Mouse (Mus musculus) intestine, postnatal 0 days (tissue): ENCODE data around the gene Tns2. TPM values are rescaled to one million over a fixed set of nuclear protein-coding genes. Genes with fewer than 3 reads are reported as not detected.
A peak's percentile ranks its signal among the peaks of the same experiment; 100 is the strongest.

ENCODE experiments used
- ATAC-seq: fragments of 200-750 bp; cut with Nextera tagmentation; 2 replicates; pipeline ENCODE4 v1.8.0; 2017; ENCODE audit warnings: mild to moderate bottlenecking, moderate TSS enrichment, moderate library complexity
- H3K27ac ChIP-seq: fragments of 300-500 bp; sonication (generic); 2 replicates; pipeline ENCODE4 v1.5.1; 2014; ENCODE audit warnings: mild to moderate bottlenecking, low read depth, low read length, moderate library complexity
- H3K27me3 ChIP-seq: fragments of 300-500 bp; sonication (generic); replicated peaks from 2 replicates; pipeline ENCODE4 v1.6.1; 2014; ENCODE audit warnings: low read length, mixed read lengths; ENCODE audit not compliant: control insufficient read depth, insufficient read depth
- H3K36me3 ChIP-seq: fragments of 300-500 bp; sonication (generic); 2 replicates; pipeline ENCODE4 v1.6.1; 2014; ENCODE audit warnings: mild to moderate bottlenecking, moderate library complexity; ENCODE audit not compliant: control insufficient read depth, insufficient read depth
- H3K4me1 ChIP-seq: fragments of 300-500 bp; sonication (generic); replicated peaks from 2 replicates; pipeline ENCODE4 v1.6.1; 2014; ENCODE audit warnings: antibody characterized with exemption, low read length, mixed read lengths; ENCODE audit not compliant: control insufficient read depth, insufficient read depth
- H3K4me2 ChIP-seq: fragments of 300-500 bp; sonication (generic); replicated peaks from 2 replicates; pipeline ENCODE4 v1.6.1; 2014; ENCODE audit warnings: low read depth, mild to moderate bottlenecking, moderate library complexity
- H3K4me3 ChIP-seq: fragments of 300-500 bp; sonication (generic); 2 replicates; pipeline ENCODE4 v1.5.1; 2014; ENCODE audit warnings: low read depth, low read length
- H3K9ac ChIP-seq: fragments of 300-500 bp; sonication (generic); 2 replicates; pipeline ENCODE4 v1.6.1; 2014; ENCODE audit warnings: mild to moderate bottlenecking, low read depth, low read length
- H3K9me3 ChIP-seq: fragments of 300-500 bp; sonication (generic); 2 replicates; pipeline ENCODE4 v1.6.1; 2016; ENCODE audit warnings: mixed run types; ENCODE audit not compliant: control insufficient read depth
- CTCF ChIP-seq: sonication (generic); IDR thresholded peaks from 2 replicates; pipeline ENCODE4 v1.5.1; 2016; ENCODE audit warnings: low read depth, mild to moderate bottlenecking, control low read depth, antibody characterized with exemption, moderate library complexity
- WGBS: fragments of 180-500 bp; shearing (Covaris S2); extraction: QIAGEN DNeasy Blood & Tissue Kit; methylation state at CpG from one replicate; pipeline ENCODE4 v1.1.7; 2014; 5-methylcytosine and 5-hydroxymethylcytosine counted together
- polyA plus RNA-seq: library from polyadenylated mRNA; unstranded; fragments of >200 nt; fragmentation: Nextera tagmentation; extraction: Ambion mirVana; gene quantifications from 2 replicates; pipeline ENCODE4 v1.2.1, GENCODE M21; 2015

Gene Tns2
- polyA plus RNA-seq, 1 experiment from 2014 or later: 15.0 TPM

DNA sequence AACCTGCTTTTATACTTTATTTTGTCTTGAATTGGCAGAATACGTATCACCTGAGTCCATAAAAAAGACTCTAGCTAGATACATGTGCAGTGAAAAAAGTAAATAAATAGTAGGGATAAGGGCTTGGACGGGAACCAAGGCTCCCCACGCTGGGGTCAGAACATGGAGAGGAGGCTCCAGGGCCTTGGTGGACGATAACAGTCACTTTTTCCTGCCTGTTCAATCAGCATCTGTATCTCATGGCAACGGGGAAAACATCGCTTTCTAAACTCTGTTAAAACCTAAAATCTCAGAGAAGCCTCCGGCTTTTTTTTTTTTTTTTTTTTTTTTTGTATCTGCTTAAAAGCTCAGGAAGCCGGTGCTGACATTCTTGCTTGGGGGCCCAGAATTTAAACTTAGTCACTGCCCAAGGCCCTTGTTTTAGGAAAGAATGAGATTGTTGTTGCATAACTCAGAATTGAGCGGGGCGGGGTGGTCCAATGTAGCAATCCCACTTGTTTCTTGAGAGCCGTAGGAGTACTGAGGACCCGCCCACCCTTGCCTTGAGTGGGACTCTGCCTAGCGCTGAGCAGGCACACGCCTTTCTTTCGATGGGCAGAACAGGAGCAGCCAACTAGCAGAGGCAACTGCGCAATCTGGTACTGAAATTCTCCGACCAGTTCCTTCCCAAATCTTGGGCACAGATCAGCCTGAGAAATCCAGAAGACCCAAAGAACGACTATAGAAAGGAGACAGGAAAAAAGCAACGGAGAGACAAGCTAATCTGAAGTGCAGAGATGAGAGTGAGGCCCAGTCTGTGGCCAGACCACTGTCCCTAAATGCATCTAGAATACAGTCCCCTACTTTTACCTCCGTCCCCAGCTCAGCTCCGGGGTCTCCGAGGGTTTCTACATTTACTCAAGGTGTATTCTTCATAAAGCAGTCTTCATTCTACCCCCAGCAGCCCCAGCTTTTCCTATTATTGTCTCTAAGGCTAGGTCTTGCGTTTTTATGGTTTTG, 43.0 kb downstream of the Tns2 start:
- ATAC-seq: no peak
- Histone ChIP-seq H3K4me1 (no peaks in the 10 kb centered on the region), H3K36me3 (no peaks in the 10 kb centered on the region; the same call in 1 of the 2 replicates), H3K27me3 (0 out of 2 replicates have a peak, but pooled peaks cover 6% of the 10 kb centered on the region), H3K9ac (no peak overlapping the region), H3K4me3 (no peak overlapping the region), H3K4me2 (no peak overlapping the region), H3K9me3 (no peaks in the 10 kb centered on the region), H3K27ac (no peak overlapping the region)
- TF ChIP-seq CTCF: no peak
- 52% methylated on average over 23 of the region's 23 CpGs for WGBS

DNA sequence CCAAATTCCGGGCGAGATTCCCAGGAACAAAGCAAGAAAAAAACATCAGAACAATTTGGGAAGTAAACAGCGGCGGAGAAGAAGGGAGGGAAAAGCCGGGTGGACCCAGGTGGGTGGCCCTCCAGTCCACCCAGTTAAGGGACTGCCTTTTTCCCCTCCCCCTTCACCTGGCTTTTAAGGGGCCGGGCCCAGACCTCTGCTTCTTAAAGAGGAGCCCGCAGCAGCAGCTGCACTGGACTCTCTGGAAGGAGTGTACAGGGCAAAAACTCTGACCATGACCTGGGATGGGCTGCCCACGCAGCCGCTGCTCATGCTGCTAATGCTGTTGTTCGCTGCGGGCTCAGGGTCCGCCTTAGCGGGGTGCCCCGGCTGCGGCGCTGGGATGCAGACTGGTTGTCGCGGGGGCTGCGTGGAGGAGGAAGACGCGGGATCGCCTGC, 44.1 kb downstream of the Tns2 start, which contains the start of gene Igfbp6:
Igfbp6 (plus strand) TSS at position 89 of the 438 bp plus-strand sequence.
- no peak for ATAC-seq
- H3K4me3 ChIP-seq: no peak within 1 kb of the TSS
- H3K4me1 ChIP-seq: no peaks in the 10 kb centered on the region
- H3K36me3 ChIP-seq: no peaks in the 10 kb centered on the region; the same call in 1 of the 2 replicates
- H3K27me3 ChIP-seq: 0 out of 2 replicates have a peak, but pooled peaks cover 6% of the 10 kb centered on the region
- no peak for TF ChIP-seq CTCF
- H3K9me3 ChIP-seq: no peaks in the 10 kb centered on the region
- peak within 1 kb of the TSS; percentile 28 for H3K4me2 ChIP-seq
- no peak within 1 kb of the TSS for H3K9ac ChIP-seq
- 28% methylated on average over 22 of the region's 22 CpGs for WGBS
- no peak within 1 kb of the TSS for H3K27ac ChIP-seq

DNA sequence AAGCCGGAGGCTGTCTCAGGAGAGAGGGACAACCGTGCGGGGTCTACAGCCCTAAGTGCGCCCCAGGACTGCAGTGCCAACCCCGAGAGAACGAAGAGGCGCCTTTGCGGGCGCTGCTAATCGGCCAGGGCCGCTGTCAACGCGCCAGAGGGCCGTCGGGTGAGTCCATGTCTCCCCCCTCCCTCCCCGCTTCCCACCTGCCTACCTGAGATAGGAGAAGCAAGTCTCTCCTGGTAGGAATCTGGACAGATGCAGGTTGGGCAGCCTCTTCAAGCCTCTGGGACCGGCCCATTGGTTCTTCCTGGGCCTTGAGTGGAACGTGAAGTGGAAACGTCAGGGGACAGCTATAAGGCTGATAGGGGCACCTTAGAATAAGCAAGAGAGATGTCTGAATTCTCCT, 44.5 kb downstream of the Tns2 start:
- Histone ChIP-seq H3K27me3 (0 out of 2 replicates have a peak, but pooled peaks cover 6% of the 10 kb centered on the region), H3K4me1 (no peaks in the 10 kb centered on the region), H3K9me3 (no peaks in the 10 kb centered on the region), H3K36me3 (no peaks in the 10 kb centered on the region; the same call in 1 of the 2 replicates), H3K9ac (no peak overlapping the region), H3K27ac (no peak overlapping the region), H3K4me2 (peak overlapping the region; percentile 28), H3K4me3 (no peak overlapping the region)
- no peak for ATAC-seq
- 26% methylated on average over 19 of the region's 19 CpGs for whole genome bisulfite sequencing
- no peak for TF ChIP-seq CTCF

DNA sequence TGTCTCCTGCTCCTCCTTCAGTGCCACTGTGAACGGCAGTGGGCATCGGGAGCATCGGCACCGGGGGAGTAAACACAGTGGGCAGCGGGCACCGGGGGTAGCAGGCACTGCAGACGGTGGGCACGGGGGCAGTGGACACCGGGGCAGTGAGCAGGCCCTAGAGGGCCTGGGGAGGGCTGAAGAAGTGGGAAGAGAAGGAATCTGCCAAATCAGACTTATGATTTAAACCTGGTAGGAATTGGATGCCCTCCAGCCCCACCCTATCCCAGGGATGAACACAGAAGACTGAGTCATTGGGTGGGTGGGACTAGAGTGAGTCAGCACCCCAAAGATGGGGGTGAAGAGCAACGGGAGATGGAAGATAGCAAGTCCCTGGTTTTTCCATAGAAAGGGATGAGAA, 45.1 kb downstream of the Tns2 start:
- ATAC-seq: no peak
- Histone ChIP-seq H3K4me1 (no peaks in the 10 kb centered on the region), H3K36me3 (no peaks in the 10 kb centered on the region; the same call in 1 of the 2 replicates), H3K4me3 (no peak overlapping the region), H3K27ac (no peak overlapping the region), H3K4me2 (no peak overlapping the region), H3K9ac (no peak overlapping the region), H3K9me3 (no peaks in the 10 kb centered on the region), H3K27me3 (0 out of 2 replicates have a peak, but pooled peaks cover 6% of the 10 kb centered on the region)
- no peak for TF ChIP-seq CTCF
- 82% methylated on average over 10 of the region's 10 CpGs for whole genome bisulfite sequencing

DNA sequence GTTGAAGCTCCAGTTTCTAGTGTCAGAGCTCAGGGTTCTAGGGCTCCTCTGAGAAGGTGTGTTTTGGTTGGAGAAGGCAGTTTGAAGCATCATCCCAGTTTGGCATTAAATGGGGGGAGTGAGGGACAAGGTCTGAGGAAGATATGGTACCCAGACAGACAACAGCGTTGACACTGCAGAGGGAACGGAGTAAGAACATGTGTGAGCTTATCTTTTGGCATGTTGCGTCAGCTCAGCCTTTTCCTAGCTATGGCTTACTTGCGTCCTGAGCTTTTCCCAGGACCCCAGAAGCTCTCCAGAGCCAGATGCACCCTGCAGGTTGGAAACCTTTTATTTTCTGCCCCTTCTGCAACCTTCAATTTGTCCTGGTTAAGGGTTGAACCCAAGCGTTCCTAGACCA, 45.9 kb downstream of the Tns2 start:
- Histone ChIP-seq H3K9me3 (no peaks in the 10 kb centered on the region), H3K4me2 (no peak overlapping the region), H3K4me1 (no peaks in the 10 kb centered on the region), H3K9ac (no peak overlapping the region), H3K36me3 (no peaks in the 10 kb centered on the region; the same call in 1 of the 2 replicates), H3K27ac (no peak overlapping the region), H3K27me3 (0 out of 2 replicates have a peak, but pooled peaks cover 6% of the 10 kb centered on the region), H3K4me3 (no peak overlapping the region)
- ATAC-seq: no peak
- TF ChIP-seq CTCF: no peak
- 84% methylated on average over 5 of the region's 5 CpGs for WGBS

DNA sequence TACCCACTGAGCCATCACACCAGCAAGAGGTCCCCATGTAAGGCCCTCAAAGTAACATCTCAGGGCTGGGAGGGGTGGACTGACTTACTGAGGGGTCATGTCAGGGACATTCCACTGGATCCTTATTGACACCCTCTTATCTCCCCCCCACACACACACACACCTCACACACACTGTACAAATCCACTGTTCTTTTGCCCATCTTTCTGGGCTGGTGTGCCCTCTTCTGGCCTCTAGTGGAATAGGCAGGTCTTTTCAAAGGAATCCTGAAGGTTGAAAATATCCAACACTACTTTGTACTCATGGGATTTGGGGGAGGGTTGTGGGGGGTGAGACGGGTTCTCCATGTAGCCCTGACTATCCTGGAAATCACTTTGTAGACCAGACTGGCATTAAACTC, 46.7 kb downstream of the Tns2 start:
- Histone ChIP-seq H3K27ac (no peak overlapping the region), H3K4me1 (no peaks in the 10 kb centered on the region), H3K9ac (no peak overlapping the region), H3K4me2 (no peak overlapping the region), H3K36me3 (no peaks in the 10 kb centered on the region; the same call in 1 of the 2 replicates), H3K27me3 (0 out of 2 replicates have a peak, but pooled peaks cover 6% of the 10 kb centered on the region), H3K4me3 (no peak overlapping the region), H3K9me3 (no peaks in the 10 kb centered on the region)
- no peak for ATAC-seq
- WGBS: 3% methylated on average over 1 of the region's 1 CpGs
- peak; percentile 89 for TF ChIP-seq CTCF
